Mouse (Mus musculus) 3134 (cell line): Measurements from ENCODE around the gene Npb.
"Not testable (repeated sequence)": the region's sequence is repeated elsewhere in the genome, so short reads cannot be mapped to it uniquely, and the experiment has no call there.

Experiments
- DNase-seq: peaks from one replicate; pipeline ENCODE4 v3.0.0-alpha.2; 2011; ENCODE audit warnings: low spot score; ENCODE audit not compliant: insufficient read length; ENCODE audit errors: extremely low read depth

Gene Npb

GRCm38 (mm10) chr11:120579316-120580107 is 28.8 kb upstream of the Npb start:
- DNase-seq: no peak

- no peak for DNase-seq
These were observed 28.1 kb upstream of the Npb start for GRCm38 (mm10) chr11:120580190-120580589.

- DNase-seq: peak; percentile 66
These were observed 27.4 kb upstream of the Npb start for GRCm38 (mm10) chr11:120580871-120581331.

GRCm38 (mm10) chr11:120581490-120582267 is 26.6 kb upstream of the Npb start, which contains the start of gene Arhgdia:
Gene Arhgdia (minus strand): TSS chr11:120581624.
- peak; percentile 90 for DNase-seq

GRCm38 (mm10) chr11:120582268-120582981 is 25.9 kb upstream of the Npb start:
- DNase-seq: no peak

- DNase-seq: not testable (repeated sequence)
These were observed 25.3 kb upstream of the Npb start for GRCm38 (mm10) chr11:120582982-120583293.

GRCm38 (mm10) chr11:120583937-120584336 is 24.3 kb upstream of the Npb start:
- no peak for DNase-seq

GRCm38 (mm10) chr11:120588531-120588930 is 19.7 kb upstream of the Npb start:
- DNase-seq: no peak

- peak; percentile 64 for DNase-seq
These were observed 10.7 kb upstream of the Npb start for GRCm38 (mm10) chr11:120597240-120598235.

GRCm38 (mm10) chr11:120598283-120598989 is 9.8 kb upstream of the Npb start, which contains the start of the genes Alyref and Anapc11:
Gene Alyref (minus strand): TSS chr11:120598365.
Gene Anapc11 (plus strand): TSS chr11:120598421.
- peak; percentile 98 for DNase-seq

GRCm38 (mm10) chr11:120598990-120599549 is 9.2 kb upstream of the Npb start:
- no peak for DNase-seq

- DNase-seq: no peak
These were observed 7.6 kb upstream of the Npb start for GRCm38 (mm10) chr11:120600716-120601115.

- no peak for DNase-seq
These were observed 4.7 kb upstream of the Npb start for GRCm38 (mm10) chr11:120603545-120603944.

GRCm38 (mm10) chr11:120605667-120606066 is 2.6 kb upstream of the Npb start:
- DNase-seq: no peak

GRCm38 (mm10) chr11:120606764-120607163 is 1.5 kb upstream of the Npb start:
- DNase-seq: no peak

- DNase-seq: no peak
These were observed 973 bp downstream of the Npb start for GRCm38 (mm10) chr11:120609250-120609649.

GRCm38 (mm10) chr11:120610477-120611046 is 2.3 kb downstream of the Npb start:
- DNase-seq: no peak

- no peak for DNase-seq
These were observed 4.5 kb downstream of the Npb start for GRCm38 (mm10) chr11:120612763-120613162.
